Mouse (Mus musculus) WW6 (cell line): ENCODE data around the gene Mmab.

ENCODE experiments used
- DNase-seq: peaks from one replicate; pipeline ENCODE4 v3.0.0-alpha.2; 2013; ENCODE audit warnings: low read depth, low spot score

Mmab gene

GRCm38 (mm10) chr5:114428621-114429020 lies 15.2 kb downstream of the Mmab start:
- no peak for DNase-seq

GRCm38 (mm10) chr5:114426732-114427131 lies 17.1 kb downstream of the Mmab start:
- DNase-seq: no peak

GRCm38 (mm10) chr5:114423961-114424360 lies 19.9 kb downstream of the Mmab start:
- DNase-seq: no peak

- DNase-seq: no peak
These were observed 21.3 kb downstream of the Mmab start for GRCm38 (mm10) chr5:114422591-114422990.

- no peak for DNase-seq
These were observed 22.1 kb downstream of the Mmab start for GRCm38 (mm10) chr5:114421561-114422298.

- no peak for DNase-seq
These were observed 25.3 kb downstream of the Mmab start for GRCm38 (mm10) chr5:114418541-114418940.

GRCm38 (mm10) chr5:114416855-114417254 lies 27.0 kb downstream of the Mmab start:
- no peak for DNase-seq

GRCm38 (mm10) chr5:114415606-114416005 lies 28.3 kb downstream of the Mmab start:
- no peak for DNase-seq

GRCm38 (mm10) chr5:114413067-114413735 lies 30.7 kb downstream of the Mmab start:
- DNase-seq: no peak

- no peak for DNase-seq
These were observed 31.4 kb downstream of the Mmab start for GRCm38 (mm10) chr5:114412361-114412998.

- no peak for DNase-seq
These were observed 33.4 kb downstream of the Mmab start for GRCm38 (mm10) chr5:114410429-114410828.

- DNase-seq: no peak
These were observed 35.0 kb downstream of the Mmab start for GRCm38 (mm10) chr5:114408846-114409245.

GRCm38 (mm10) chr5:114407810-114408209 lies 36.0 kb downstream of the Mmab start:
- no peak for DNase-seq

GRCm38 (mm10) chr5:114407269-114407668 lies 36.6 kb downstream of the Mmab start:
- no peak for DNase-seq

GRCm38 (mm10) chr5:114406592-114406991 lies 37.3 kb downstream of the Mmab start:
- no peak for DNase-seq

GRCm38 (mm10) chr5:114393169-114393568 lies 50.7 kb downstream of the Mmab start:
- no peak for DNase-seq

- no peak for DNase-seq
These were observed 59.4 kb downstream of the Mmab start for GRCm38 (mm10) chr5:114384448-114384847.

- DNase-seq: no peak
These were observed 60.5 kb downstream of the Mmab start for GRCm38 (mm10) chr5:114383184-114383904.
